Mouse (Mus musculus) cortical plate, adult 2 months (tissue): ENCODE data around the gene Cwc22. TPM values are rescaled to one million over a fixed set of nuclear protein-coding genes. Genes with fewer than 3 reads are reported as not detected.

Experiments used
- H3K27ac ChIP-seq: fragments of 200-500 bp; 2 replicates; pipeline ENCODE4 v1.5.1; 2012; ENCODE audit warnings: low read length, control low read depth, inconsistent platforms; ENCODE audit not compliant: insufficient read depth
- H3K4me1 ChIP-seq: fragments of 200-500 bp; 2 replicates; pipeline ENCODE4 v1.6.1; 2011; ENCODE audit warnings: low read length; ENCODE audit not compliant: control insufficient read depth, insufficient read depth
- H3K4me3 ChIP-seq: fragments of 200-500 bp; 2 replicates; pipeline ENCODE4 v1.5.1; 2011; ENCODE audit warnings: mild to moderate bottlenecking, low read length, control low read depth; ENCODE audit not compliant: insufficient read depth
- CTCF ChIP-seq: fragments of 200-500 bp; IDR thresholded peaks from 2 replicates; pipeline ENCODE4 v1.5.1; 2011; ENCODE audit warnings: mild to moderate bottlenecking, control low read depth, low read length; ENCODE audit not compliant: insufficient read depth; ENCODE audit errors: extremely low read depth
- POLR2A ChIP-seq: fragments of 200-500 bp; IDR thresholded peaks from 2 replicates; pipeline ENCODE4 v1.6.1; 2011; ENCODE audit warnings: mild to moderate bottlenecking, low read length, control low read depth; ENCODE audit not compliant: insufficient read depth; ENCODE audit errors: extremely low read depth
- polyA plus RNA-seq: library from polyadenylated mRNA; depleted of rRNA; stranded (reverse); fragments of >200 nt; gene quantifications from 2 replicates; pipeline ENCODE4 v1.2.3, GENCODE M21; 2012

The Cwc22 gene
- polyA plus RNA-seq, 1 experiment: 23.4 TPM

DNA sequence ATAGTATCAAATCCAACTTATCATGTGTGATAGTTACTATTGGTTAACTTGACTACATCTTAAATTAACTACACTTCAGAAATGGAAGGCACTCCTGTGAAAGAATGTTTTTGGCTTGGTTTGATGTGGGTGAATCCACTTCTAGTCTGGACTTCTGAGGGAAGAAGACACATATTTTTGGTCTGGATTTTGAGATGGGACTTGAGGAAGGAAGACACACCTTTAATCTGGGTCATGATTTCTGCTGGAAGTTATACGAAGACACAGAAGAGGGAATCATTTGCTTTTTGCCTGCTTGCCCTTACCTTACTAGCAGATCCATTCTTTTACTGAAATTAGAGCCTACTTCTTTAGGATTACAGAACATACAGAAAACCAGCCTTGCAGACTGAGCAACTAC lies 25.7 kb upstream of the Cwc22 start:
- TF ChIP-seq POLR2A (no peak), CTCF (no peak)
- H3K4me3 ChIP-seq: no peak overlapping the region
- H3K4me1 ChIP-seq: no peaks in the 10 kb centered on the region; the same call in 1 of the 2 replicates
- H3K27ac ChIP-seq: no peak overlapping the region

DNA sequence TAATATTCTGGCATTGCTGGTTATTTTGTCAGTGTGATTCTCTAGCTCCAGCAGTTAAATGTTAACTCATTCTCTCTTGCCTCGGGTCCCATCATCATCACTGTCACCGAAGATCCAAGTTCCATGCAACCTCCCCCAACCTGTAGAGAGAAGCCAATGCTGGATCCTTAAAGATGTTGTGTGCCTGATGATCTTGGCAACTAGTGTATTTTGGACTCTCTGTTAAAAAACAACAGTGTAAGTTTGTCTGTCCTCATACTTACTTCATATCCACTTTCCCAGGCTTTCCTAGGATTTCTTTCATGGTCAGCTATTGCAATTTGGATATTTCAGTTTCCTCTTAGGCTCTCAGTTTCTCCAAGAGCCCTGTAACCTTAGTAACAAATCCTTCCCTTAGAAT lies 25.2 kb upstream of the Cwc22 start:
- H3K27ac ChIP-seq: no peak overlapping the region
- no peak for TF ChIP-seq CTCF
- TF ChIP-seq POLR2A: no peak
- H3K4me3 ChIP-seq: no peak overlapping the region
- H3K4me1 ChIP-seq: no peaks in the 10 kb centered on the region; the same call in 1 of the 2 replicates

DNA sequence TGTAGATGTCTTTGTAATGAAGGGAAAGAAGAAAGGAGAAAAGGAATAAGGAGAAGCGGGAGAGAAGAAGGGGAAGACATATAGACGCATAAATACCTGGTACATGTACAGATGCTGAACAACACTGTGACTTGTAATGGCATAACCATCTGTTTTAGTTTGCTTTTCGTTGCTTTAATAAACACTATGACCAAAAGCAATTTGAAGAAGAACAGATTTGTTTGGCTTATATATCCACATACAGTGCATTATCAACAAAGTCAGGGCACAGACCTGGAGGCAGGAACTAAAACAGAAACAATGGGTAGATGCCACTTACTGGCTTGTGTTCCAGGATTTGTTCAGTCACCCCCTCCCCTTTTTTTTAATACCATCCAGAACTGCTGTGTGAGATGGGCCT lies 24.4 kb upstream of the Cwc22 start:
- no peaks in the 10 kb centered on the region; the same call in 1 of the 2 replicates for H3K4me1 ChIP-seq
- H3K27ac ChIP-seq: no peak overlapping the region
- H3K4me3 ChIP-seq: no peak overlapping the region
- TF ChIP-seq CTCF (no peak), POLR2A (no peak)

DNA sequence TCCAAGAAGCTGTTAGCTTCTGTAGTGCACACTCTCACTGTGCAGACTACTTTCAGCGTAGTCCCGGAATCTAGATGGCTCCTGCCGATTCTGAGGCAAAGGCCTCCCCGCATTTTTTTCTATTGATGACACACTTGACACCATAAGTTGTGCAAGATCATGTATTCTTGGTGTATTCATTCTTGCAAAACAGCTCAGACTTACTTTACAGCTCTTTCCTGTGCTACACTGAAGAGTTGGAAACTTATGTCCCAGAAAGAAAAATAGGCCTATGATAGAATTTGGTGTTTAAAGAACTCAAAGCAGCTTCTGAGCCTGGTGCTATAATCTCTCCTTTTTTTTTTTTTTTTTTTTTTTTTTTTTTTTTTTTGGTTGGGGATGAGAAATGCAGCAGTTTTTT lies 23.8 kb upstream of the Cwc22 start:
- no peaks in the 10 kb centered on the region; the same call in 1 of the 2 replicates for H3K4me1 ChIP-seq

DNA sequence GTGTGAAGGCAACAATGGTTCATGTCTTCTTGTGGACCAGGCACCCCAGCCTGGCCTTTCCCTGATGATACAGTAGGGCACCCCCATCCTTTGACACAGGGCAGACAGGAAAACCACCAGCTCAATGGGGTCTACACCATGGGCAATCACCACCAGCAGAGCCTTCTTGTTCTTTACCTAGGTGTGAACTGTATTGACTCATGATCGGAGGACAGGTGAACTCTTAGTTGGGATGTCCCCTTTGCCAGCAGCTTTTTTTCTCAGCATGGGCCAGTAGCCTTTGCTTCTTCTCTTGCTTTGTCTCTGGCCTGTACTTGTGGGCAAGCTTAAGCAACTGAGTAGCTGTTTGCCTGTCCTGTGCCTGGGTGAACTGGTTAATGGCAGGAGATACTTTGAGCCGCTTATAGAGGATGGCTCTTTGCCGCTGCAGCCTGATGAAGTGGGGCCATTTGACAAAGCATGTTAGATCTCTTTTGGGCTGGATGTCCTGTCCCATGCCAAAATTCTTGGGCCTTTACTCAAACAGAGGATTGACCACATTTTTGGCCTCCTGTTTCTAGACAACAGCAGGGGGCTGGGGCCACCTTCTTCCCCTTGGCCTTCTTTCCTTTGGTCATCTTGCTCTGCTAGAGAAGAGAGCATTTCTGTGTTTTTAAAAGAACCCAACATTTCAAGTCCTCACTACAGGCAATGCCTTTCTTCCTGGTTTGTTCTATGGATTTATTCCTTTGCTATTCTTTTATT lies 16.4 kb upstream of the Cwc22 start:
- no peak overlapping the region for H3K27ac ChIP-seq
- H3K4me1 ChIP-seq: no peaks in the 10 kb centered on the region
- H3K4me3 ChIP-seq: no peak overlapping the region
- no peak for TF ChIP-seq CTCF
- TF ChIP-seq POLR2A: no peak

More for the DNA sequence above, 23.8 kb upstream of the Cwc22 start:
- H3K4me3 ChIP-seq: no peak overlapping the region
- no peak overlapping the region for H3K27ac ChIP-seq
- TF ChIP-seq CTCF: no peak
- no peak for TF ChIP-seq POLR2A

DNA sequence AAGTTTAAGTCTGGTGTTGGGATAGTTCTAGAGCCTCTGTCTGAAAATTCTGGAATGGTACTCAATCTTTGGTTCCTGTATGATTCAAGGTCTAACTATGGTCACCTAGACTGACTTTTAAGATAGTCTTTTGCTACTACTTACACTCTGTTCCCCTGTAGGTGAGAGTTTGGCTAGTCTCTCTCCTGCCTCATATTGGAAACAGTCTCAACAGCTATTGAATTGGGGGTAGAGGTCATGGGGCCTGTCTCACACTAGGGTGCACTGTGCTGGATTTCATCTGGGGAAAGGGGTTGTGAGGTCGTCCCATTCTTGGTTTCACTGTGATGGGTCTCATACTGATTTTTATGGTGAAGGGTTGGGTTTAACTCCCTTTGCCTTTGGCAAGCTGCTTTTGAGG lies 15.1 kb upstream of the Cwc22 start:
- Histone ChIP-seq H3K4me3 (no peak overlapping the region), H3K4me1 (no peaks in the 10 kb centered on the region)
- no peak for TF ChIP-seq POLR2A
- no peak for TF ChIP-seq CTCF

DNA sequence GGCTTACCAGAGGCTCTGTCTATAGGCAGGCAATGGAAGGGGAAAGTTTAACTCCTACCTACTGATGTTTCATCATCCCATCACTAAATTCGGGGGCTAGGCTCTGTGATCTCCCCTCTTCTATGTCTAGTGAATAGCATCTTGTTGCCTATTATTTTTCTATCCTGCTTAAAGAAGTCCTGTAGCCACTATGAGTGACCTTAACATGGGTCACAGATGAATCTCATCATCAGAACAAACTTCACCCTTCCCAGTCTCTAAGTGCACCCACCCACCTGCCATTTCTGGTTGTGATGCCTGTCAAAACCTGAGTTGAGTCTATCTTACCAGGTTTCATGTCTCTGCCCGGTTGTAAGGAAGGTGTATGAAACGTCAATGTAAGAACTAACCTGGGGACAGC lies 14.5 kb upstream of the Cwc22 start:
- H3K4me3 ChIP-seq: no peak overlapping the region
- TF ChIP-seq POLR2A (no peak), CTCF (no peak)
- H3K27ac ChIP-seq: no peak overlapping the region
- H3K4me1 ChIP-seq: no peaks in the 10 kb centered on the region

More for the DNA sequence above, 15.1 kb upstream of the Cwc22 start:
- H3K27ac ChIP-seq: no peak overlapping the region

DNA sequence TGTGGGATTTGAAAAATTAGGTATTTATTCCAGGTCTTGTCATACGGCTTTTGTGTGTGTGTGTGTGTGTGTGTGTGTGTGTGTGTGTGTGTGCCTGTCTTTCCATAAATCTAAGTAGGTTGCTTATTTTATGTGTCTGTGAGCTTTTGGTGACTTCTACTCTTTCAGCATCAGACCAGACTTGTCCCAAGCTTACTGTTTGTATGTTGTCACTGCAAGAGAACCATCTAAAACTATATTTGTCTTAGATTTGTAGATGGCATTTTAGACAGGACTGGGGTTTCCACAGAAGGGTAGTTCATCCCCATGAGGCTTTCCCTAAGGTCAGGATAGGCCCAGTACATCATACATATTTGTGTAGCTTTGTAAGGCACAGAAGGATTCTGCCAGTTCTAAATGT lies 13.2 kb upstream of the Cwc22 start:
- Histone ChIP-seq H3K4me3 (no peak overlapping the region), H3K27ac (no peak overlapping the region), H3K4me1 (no peaks in the 10 kb centered on the region)
- no peak for TF ChIP-seq CTCF
- no peak for TF ChIP-seq POLR2A

DNA sequence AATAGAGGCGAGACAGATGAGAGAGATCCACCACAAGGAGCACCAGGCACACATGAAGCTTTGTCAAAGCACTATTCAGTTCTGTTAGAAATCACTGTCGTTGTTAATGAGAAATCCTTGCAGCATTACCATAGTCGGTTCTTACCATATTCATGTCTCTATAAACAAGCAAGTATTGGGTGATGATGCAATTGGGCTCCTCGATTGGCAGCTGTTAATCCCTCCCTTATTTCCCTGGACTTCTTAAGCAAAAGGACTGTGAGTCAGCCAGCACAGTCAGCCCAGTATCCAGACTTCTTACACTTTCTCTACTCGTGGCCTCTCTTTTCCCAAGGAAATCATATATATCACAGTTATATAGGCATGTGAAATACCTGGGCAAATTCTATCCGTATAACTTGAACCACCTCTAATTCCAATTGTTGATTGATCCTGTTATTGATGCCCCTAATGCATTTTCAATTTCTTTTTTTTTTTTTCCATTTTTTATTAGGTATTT lies 5.3 kb upstream of the Cwc22 start:
- H3K4me1 ChIP-seq: no peaks in the 10 kb centered on the region
- no peak overlapping the region for H3K4me3 ChIP-seq
- TF ChIP-seq POLR2A: no peak
- TF ChIP-seq CTCF: no peak
- no peak overlapping the region for H3K27ac ChIP-seq

DNA sequence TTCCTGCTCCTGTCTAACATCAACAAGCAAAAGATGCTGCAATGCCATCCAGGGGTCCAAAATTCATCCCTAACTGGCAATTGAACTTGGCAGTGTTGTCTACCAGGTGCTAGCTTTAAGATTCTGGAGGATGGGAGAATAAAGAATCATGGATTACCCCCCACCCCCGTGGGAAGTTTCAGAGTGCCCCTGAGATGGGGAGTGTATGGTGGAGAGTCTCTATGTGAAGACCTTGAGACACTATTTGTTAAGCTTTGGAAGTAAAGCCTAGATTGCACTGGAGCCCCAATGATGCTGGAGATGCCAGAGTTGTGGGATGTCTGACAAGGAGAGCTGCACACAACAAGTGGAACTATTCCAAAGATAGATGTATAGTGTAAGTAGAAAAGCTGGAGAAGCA lies 3.9 kb upstream of the Cwc22 start:
- H3K27ac ChIP-seq: no peak overlapping the region
- H3K4me1 ChIP-seq: peaks cover 2% of the 10 kb centered on the region; the same call in 1 of the 2 replicates
- H3K4me3 ChIP-seq: no peak overlapping the region
- TF ChIP-seq CTCF (no peak), POLR2A (no peak)
